Mouse (Mus musculus): ENCODE measurements around the gene Cd70. TPM values are rescaled to one million over a fixed set of nuclear protein-coding genes. Genes with fewer than 3 reads are reported as not detected.

Gene Cd70
- polyA plus RNA-seq, 1 experiment from 2014 or later = not detected

Other genes starting within 250 kb of the Cd70 start
- 32.6 and 34.8 TPM in 2 replicates for gene Mllt1, start 214.4 kb downstream of the Cd70 start, polyA plus RNA-seq (2015; fragmentation: Nextera tagmentation; extraction: Ambion mirVana)
- gene Acer1, start 167.7 kb downstream of the Cd70 start, polyA plus RNA-seq (2015; fragmentation: Nextera tagmentation; extraction: Ambion mirVana) = 0.06 TPM in 1 of 2 replicates, not detected in the other
- 110 and 125 TPM in 2 replicates for gene Clpp, start 159.5 kb downstream of the Cd70 start, polyA plus RNA-seq (2015; fragmentation: Nextera tagmentation; extraction: Ambion mirVana)
- 45.7 and 56.8 TPM in 2 replicates for gene Alkbh7, start 152.4 kb downstream of the Cd70 start, polyA plus RNA-seq (2015; fragmentation: Nextera tagmentation; extraction: Ambion mirVana)
- 0.35 TPM in 1 of 2 replicates, not detected in the other for gene Pspn, start 149.8 kb downstream of the Cd70 start, polyA plus RNA-seq (2015; fragmentation: Nextera tagmentation; extraction: Ambion mirVana)
- gene Gtf2f1, start 138.5 kb downstream of the Cd70 start, polyA plus RNA-seq (2015; fragmentation: Nextera tagmentation; extraction: Ambion mirVana) = 32.8 and 35.1 TPM in 2 replicates
- 0.37 and 0.48 TPM in 2 replicates for gene Gm17949, start 138.3 kb downstream of the Cd70 start, polyA plus RNA-seq (2015; fragmentation: Nextera tagmentation; extraction: Ambion mirVana)
- 29.0 and 30.5 TPM in 2 replicates for gene Khsrp, start 118.3 kb downstream of the Cd70 start, polyA plus RNA-seq (2015; fragmentation: Nextera tagmentation; extraction: Ambion mirVana)
- gene Slc25a41, start 108.1 kb downstream of the Cd70 start, polyA plus RNA-seq (2015; fragmentation: Nextera tagmentation; extraction: Ambion mirVana) = not detected in 2 replicates
- 2.3 and 2.5 TPM in 2 replicates for gene Crb3, start 90.7 kb downstream of the Cd70 start, polyA plus RNA-seq (2015; fragmentation: Nextera tagmentation; extraction: Ambion mirVana)
- gene Slc25a23, start 89.9 kb downstream of the Cd70 start, polyA plus RNA-seq (2015; fragmentation: Nextera tagmentation; extraction: Ambion mirVana) = 13.2 and 14.0 TPM in 2 replicates
- gene Dennd1c, start 71.3 kb downstream of the Cd70 start, polyA plus RNA-seq (2015; fragmentation: Nextera tagmentation; extraction: Ambion mirVana) = 1.0 and 1.7 TPM in 2 replicates
- 7.9 and 9.7 TPM in 2 replicates for gene Tubb4a, start 62.0 kb downstream of the Cd70 start, polyA plus RNA-seq (2015; fragmentation: Nextera tagmentation; extraction: Ambion mirVana)
- gene Tnfsf9, start 44.5 kb downstream of the Cd70 start, polyA plus RNA-seq (2015; fragmentation: Nextera tagmentation; extraction: Ambion mirVana) = 3.2 and 4.7 TPM in 2 replicates
- gene Tnfsf14, start 44.4 kb upstream of the Cd70 start, polyA plus RNA-seq (2015; fragmentation: Nextera tagmentation; extraction: Ambion mirVana) = 0.13 and 0.28 TPM in 2 replicates
- 1.6 and 4.0 TPM in 2 replicates for gene C3, start 78.4 kb upstream of the Cd70 start, polyA plus RNA-seq (2015; fragmentation: Nextera tagmentation; extraction: Ambion mirVana)
- 25.5 and 26.4 TPM in 2 replicates for gene Gpr108, start 98.7 kb upstream of the Cd70 start, polyA plus RNA-seq (2015; fragmentation: Nextera tagmentation; extraction: Ambion mirVana)
- 35.2 and 39.7 TPM in 2 replicates for gene Trip10, start 99.7 kb upstream of the Cd70 start, polyA plus RNA-seq (2015; fragmentation: Nextera tagmentation; extraction: Ambion mirVana)
- 1.8 and 2.4 TPM in 2 replicates for gene Vav1, start 129.3 kb upstream of the Cd70 start, polyA plus RNA-seq (2015; fragmentation: Nextera tagmentation; extraction: Ambion mirVana)
- 3.8 and 4.8 TPM in 2 replicates for gene Adgre1, start 208.9 kb upstream of the Cd70 start, polyA plus RNA-seq (2015; fragmentation: Nextera tagmentation; extraction: Ambion mirVana)

All from heart, embryonic 13.5 days (tissue).